Mouse (Mus musculus): Measurements from ENCODE around the gene Tmem106a.

DNA sequence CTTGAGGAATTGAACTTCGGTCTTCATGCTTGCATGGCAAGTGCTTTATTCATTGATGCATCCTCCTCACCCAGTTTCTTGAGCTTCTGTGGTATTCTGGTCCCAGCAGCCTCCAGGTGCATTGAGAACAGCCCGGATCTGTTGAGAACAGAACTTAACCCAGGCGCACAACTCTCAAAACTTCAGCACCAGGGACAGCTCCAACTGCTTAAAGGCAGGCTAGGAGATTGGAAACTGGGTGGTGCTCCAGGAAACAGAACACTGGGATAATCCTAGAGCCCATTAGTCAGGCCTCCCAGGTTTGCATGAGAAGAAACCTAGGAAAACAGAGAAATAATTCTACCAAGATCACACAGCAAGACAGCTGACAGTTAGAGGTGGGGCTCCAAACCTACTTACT lies 20.4 kb downstream of the Tmem106a start:
- TF ChIP-seq CTCF (IDR thresholded peaks at IDR 0.05; ENCODE audit: extremely low read depth, insufficient read length, insufficient replicate concordance, low read depth, low read length) (no peak), POLR2A (IDR thresholded peaks at IDR 0.05; ENCODE audit: low read depth, low read length) (no peak)

Data from small intestine, adult 2 months (tissue).